Mouse (Mus musculus): ENCODE measurements around the gene Apoc1. TPM values are rescaled to one million over a fixed set of nuclear protein-coding genes. Genes with fewer than 3 reads are reported as not detected.

Gene Apoc1
- polyA plus RNA-seq, 1 experiment from 2014 or later = 1.2 TPM

- H3K4me3 ChIP-seq (replicated peaks) = no peak overlapping the region
- peak; percentile 50; the same call in 1 of the 2 replicates for ATAC-seq (ENCODE audit: low FRiP score)
- H3K27me3 ChIP-seq = 0 out of 2 replicates have a peak, but pooled peaks cover 4% of the 10 kb centered on the region
- 0 out of 2 replicates have a peak, but pooled peaks cover 6% of the 10 kb centered on the region for H3K9me3 ChIP-seq
- WGBS = 32% methylated on average over 22 of the region's 22 CpGs
- H3K36me3 ChIP-seq (replicated peaks) = peaks cover 43% of the 10 kb centered on the region
- H3K27ac ChIP-seq = 0 out of 2 replicates have a peak overlapping the region, but pooled peaks have one; percentile 42
- no peak overlapping the region for H3K9ac ChIP-seq
- peaks cover 21% of the 10 kb centered on the region for H3K4me1 ChIP-seq
- H3K4me2 ChIP-seq = no peak overlapping the region
These were observed 8.8 kb upstream of the Apoc1 start for GRCm38 (mm10) chr7:19701069-19701761.

GRCm38 (mm10) chr7:19700299-19701068 is 8.0 kb upstream of the Apoc1 start:
- no peak overlapping the region for H3K9ac ChIP-seq
- 66% methylated on average over 12 of the region's 12 CpGs for WGBS
- no peak for ATAC-seq (ENCODE audit: low FRiP score)

GRCm38 (mm10) chr7:19699827-19700148 is 7.3 kb upstream of the Apoc1 start:
- H3K36me3 ChIP-seq (replicated peaks) = peaks cover 40% of the 10 kb centered on the region
- no peak overlapping the region for H3K27ac ChIP-seq
- peaks cover 21% of the 10 kb centered on the region for H3K4me1 ChIP-seq
- H3K4me3 ChIP-seq (replicated peaks) = no peak overlapping the region
- H3K9me3 ChIP-seq = 0 out of 2 replicates have a peak, but pooled peaks cover 6% of the 10 kb centered on the region
- no peak for ATAC-seq (ENCODE audit: low FRiP score)
- H3K9ac ChIP-seq = no peak overlapping the region
- WGBS = 81% methylated on average over 4 of the region's 4 CpGs
- 0 out of 2 replicates have a peak, but pooled peaks cover 4% of the 10 kb centered on the region for H3K27me3 ChIP-seq
- no peak overlapping the region for H3K4me2 ChIP-seq

More at GRCm38 (mm10) chr7:19700299-19701068, 8.0 kb upstream of the Apoc1 start:
- Histone ChIP-seq H3K27ac (peak overlapping the region; percentile 25; the same call in 1 of the 2 replicates), H3K4me1 (peaks cover 21% of the 10 kb centered on the region), H3K4me3 (replicated peaks) (no peak overlapping the region), H3K4me2 (no peak overlapping the region), H3K27me3 (0 out of 2 replicates have a peak, but pooled peaks cover 4% of the 10 kb centered on the region), H3K9me3 (0 out of 2 replicates have a peak, but pooled peaks cover 6% of the 10 kb centered on the region), H3K36me3 (replicated peaks) (peaks cover 45% of the 10 kb centered on the region)

DNA sequence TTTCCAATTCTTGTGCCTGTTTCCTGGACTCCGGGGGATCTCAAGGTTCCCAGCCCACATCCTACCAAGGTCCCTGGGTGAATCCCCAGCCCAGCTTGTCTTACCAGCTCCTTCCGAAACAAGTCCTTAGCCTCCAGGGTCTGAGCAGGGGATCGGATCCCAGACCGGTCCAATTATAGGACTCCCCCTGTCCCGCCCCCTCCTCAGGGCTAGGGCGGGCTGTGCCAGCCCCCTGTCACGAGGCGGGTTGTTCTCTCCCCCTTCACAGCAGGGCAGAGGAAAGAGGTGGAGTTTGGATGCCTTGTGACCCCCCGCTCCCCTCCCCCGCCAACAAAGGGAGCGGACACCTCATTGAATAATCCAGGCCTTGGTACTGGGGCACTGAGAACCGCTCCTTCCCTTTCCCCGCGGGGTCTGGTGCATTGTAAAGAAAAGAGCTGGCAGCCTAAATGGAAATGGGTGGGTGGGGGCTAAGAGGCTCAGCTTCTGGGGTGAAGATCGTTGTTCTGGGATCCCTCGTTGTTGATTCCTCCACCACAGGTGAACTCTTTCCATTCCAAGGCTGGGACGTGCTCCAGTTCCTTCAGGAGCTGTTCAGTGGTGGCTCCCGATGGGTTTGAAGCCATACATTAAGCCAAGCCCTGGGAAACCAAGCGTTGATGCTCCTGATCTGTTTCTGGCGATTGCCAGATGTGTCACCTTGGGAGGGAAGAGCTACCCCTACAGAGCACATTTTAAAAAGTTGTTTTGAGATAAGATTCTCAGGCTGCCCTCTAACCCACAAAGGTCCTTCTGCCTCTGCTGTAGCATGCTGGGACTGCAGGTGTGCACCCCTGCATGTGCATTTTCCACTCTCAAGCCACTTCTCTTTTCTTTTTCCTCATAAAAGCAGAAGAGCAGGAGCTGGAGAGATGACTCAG is 6.7 kb upstream of the Apoc1 start, which contains the start of gene Apoe:
Gene Apoe, minus strand, starts transcription at position 282 of the 920 bp plus-strand sequence.
- Histone ChIP-seq H3K4me1 (peaks cover 21% of the 10 kb centered on the region), H3K27ac (peak within 1 kb of the TSS; percentile 27; the same call in 1 of the 2 replicates), H3K27me3 (0 out of 2 replicates have a peak, but pooled peaks cover 4% of the 10 kb centered on the region), H3K4me3 (replicated peaks) (peak within 1 kb of the TSS; percentile 35), H3K36me3 (replicated peaks) (peaks cover 34% of the 10 kb centered on the region), H3K9me3 (0 out of 2 replicates have a peak, but pooled peaks cover 6% of the 10 kb centered on the region), H3K9ac (peak within 1 kb of the TSS; percentile 50), H3K4me2 (peak within 1 kb of the TSS; percentile 64)
- 1% methylated on average over 20 of the region's 20 CpGs for WGBS
- ATAC-seq (ENCODE audit: low FRiP score) = peak; percentile 47

DNA sequence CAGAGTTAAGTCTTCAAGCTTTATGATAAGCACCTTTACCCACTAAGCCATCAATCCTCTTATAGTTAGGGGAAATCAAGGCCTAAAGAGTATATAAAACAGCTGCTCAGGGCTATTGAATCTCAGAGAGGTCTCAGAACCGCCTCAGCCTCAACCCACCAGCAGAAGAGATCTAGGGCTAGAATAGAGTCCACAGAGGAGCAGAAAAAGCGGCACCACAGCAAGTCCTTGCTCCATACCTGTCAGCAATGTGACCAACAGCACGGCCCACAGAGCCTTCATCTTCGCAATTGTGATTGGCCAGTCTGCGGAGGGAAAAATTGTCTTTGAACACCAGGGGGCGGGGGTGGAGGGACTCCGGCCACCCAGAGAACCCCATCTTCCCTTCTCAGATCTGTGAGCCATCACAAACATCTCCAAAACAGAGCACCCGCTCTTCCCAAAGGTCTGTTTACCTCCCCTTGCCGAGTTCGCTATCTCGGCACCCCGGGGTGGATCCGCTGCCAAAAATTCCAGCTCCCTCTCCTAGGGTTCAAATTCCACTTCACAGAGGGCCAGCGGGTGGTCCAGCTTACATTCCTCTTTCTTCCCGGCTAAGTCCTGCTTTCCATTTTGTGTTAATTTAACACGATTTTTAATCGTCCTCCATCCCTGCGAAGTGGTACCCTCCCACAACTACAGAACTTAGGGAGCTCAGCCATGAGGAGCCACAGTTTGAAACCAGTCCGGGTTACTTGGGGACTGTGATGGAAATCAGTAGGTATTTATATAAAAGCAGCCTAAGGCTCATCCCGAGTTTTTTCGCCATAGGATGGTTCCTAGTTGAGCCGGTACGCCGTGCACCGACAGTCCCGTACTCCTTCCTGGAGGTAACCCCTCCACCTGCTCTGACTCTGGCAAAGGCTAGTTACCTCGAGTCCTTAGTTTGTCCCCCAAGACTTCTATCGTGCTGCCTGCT is 5.8 kb upstream of the Apoc1 start:
- Histone ChIP-seq H3K27ac (no peak overlapping the region), H3K4me2 (peak overlapping the region; percentile 64), H3K9me3 (0 out of 2 replicates have a peak, but pooled peaks cover 6% of the 10 kb centered on the region), H3K4me3 (replicated peaks) (peak overlapping the region; percentile 35), H3K9ac (peak overlapping the region; percentile 50), H3K36me3 (replicated peaks) (peaks cover 25% of the 10 kb centered on the region), H3K4me1 (peaks cover 26% of the 10 kb centered on the region), H3K27me3 (0 out of 2 replicates have a peak, but pooled peaks cover 4% of the 10 kb centered on the region)
- WGBS = 3% methylated on average over 28 of the region's 28 CpGs
- ATAC-seq (ENCODE audit: low FRiP score) = no peak

DNA sequence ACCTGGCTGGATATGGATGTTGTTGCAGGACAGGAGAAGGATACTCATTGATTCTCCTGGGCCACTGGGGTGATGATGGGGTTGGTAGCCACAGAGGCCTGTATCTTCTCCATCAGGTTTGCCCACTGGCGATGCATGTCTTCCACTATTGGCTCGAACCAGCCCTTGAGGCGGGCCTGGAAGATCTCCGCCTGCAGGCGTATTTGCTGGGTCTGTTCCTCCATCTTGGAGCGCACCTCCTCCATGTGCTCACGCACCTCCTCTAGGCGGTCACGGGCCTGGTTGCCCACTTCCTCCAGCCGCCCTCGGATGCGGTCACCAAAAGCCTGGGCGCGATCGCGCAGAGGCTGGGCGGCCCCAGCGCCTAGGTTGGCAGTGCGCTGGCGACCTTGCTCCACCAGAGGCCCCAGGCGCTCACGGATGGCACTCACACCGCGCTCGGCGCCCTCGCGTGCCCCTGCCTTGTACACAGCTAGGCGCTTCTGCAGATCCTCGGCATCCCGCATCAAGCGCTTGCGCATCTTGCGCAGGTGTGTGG is 3.9 kb upstream of the Apoc1 start:
- Histone ChIP-seq H3K4me3 (replicated peaks) (no peak overlapping the region), H3K4me1 (peaks cover 26% of the 10 kb centered on the region), H3K27me3 (0 out of 2 replicates have a peak, but pooled peaks cover 4% of the 10 kb centered on the region), H3K9ac (no peak overlapping the region), H3K9me3 (0 out of 2 replicates have a peak, but pooled peaks cover 6% of the 10 kb centered on the region), H3K27ac (no peak overlapping the region), H3K36me3 (replicated peaks) (peaks cover 11% of the 10 kb centered on the region; the same call in 1 of the 2 replicates), H3K4me2 (no peak overlapping the region)
- 95% methylated on average over 34 of the region's 34 CpGs for WGBS
- ATAC-seq (ENCODE audit: low FRiP score) = no peak

GRCm38 (mm10) chr7:19695881-19696280 is 3.4 kb upstream of the Apoc1 start:
- Histone ChIP-seq H3K36me3 (replicated peaks) (peaks cover 11% of the 10 kb centered on the region; the same call in 1 of the 2 replicates), H3K27ac (no peak overlapping the region), H3K27me3 (0 out of 2 replicates have a peak, but pooled peaks cover 4% of the 10 kb centered on the region), H3K4me3 (replicated peaks) (no peak overlapping the region), H3K9ac (no peak overlapping the region), H3K4me2 (no peak overlapping the region), H3K4me1 (peaks cover 24% of the 10 kb centered on the region), H3K9me3 (0 out of 2 replicates have a peak, but pooled peaks cover 6% of the 10 kb centered on the region)
- ATAC-seq (ENCODE audit: low FRiP score) = no peak
- WGBS = 87% methylated on average over 6 of the region's 6 CpGs

DNA sequence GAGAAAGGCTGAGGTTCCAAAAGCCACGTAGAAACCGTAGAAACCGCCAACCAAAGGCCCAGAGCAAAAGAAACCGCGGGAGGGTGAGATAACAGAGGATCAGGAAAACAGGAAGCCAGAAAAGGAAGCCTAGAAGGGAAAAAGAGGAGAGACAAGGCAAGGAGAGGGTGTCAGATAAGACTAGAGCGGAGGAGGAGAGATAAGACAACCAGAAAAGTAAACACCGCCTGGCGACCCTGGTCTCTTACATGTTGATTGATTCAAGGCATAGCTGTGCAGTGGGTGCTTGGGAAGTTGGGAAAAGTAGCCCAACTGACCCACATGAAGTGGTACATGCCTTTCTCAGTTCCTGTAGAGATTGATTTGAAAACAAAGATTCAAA is 2.7 kb upstream of the Apoc1 start:
- H3K4me3 ChIP-seq (replicated peaks) = no peak overlapping the region
- H3K27ac ChIP-seq = no peak overlapping the region
- peaks cover 23% of the 10 kb centered on the region for H3K4me1 ChIP-seq
- H3K9me3 ChIP-seq = 0 out of 2 replicates have a peak, but pooled peaks cover 6% of the 10 kb centered on the region
- H3K36me3 ChIP-seq (replicated peaks) = peaks cover 11% of the 10 kb centered on the region; the same call in 1 of the 2 replicates
- no peak overlapping the region for H3K9ac ChIP-seq
- ATAC-seq (ENCODE audit: low FRiP score) = no peak
- H3K4me2 ChIP-seq = no peak overlapping the region
- 75% methylated on average over 8 of the region's 8 CpGs for WGBS
- H3K27me3 ChIP-seq = 0 out of 2 replicates have a peak, but pooled peaks cover 4% of the 10 kb centered on the region

- H3K27ac ChIP-seq = no peak overlapping the region
- no peak for ATAC-seq (ENCODE audit: low FRiP score)
- H3K9ac ChIP-seq = no peak overlapping the region
- H3K4me1 ChIP-seq = peaks cover 22% of the 10 kb centered on the region
- 84% methylated on average over 10 of the region's 10 CpGs for WGBS
- peaks cover 11% of the 10 kb centered on the region; the same call in 1 of the 2 replicates for H3K36me3 ChIP-seq (replicated peaks)
- H3K4me3 ChIP-seq (replicated peaks) = no peak overlapping the region
- 0 out of 2 replicates have a peak, but pooled peaks cover 6% of the 10 kb centered on the region for H3K9me3 ChIP-seq
- no peak overlapping the region for H3K4me2 ChIP-seq
- 0 out of 2 replicates have a peak, but pooled peaks cover 4% of the 10 kb centered on the region for H3K27me3 ChIP-seq
These were observed 2.1 kb upstream of the Apoc1 start for GRCm38 (mm10) chr7:19694336-19695212.

Measured in forebrain, embryonic 12.5 days (tissue).